Mouse (Mus musculus) megakaryocyte progenitor cell, adult 5-6 weeks (primary cell): ENCODE results near the gene Olfr155. TPM values are rescaled to one million over a fixed set of nuclear protein-coding genes. Genes with fewer than 3 reads are reported as not detected.

Experiments used
- ATAC-seq: replicated peaks from 2 replicates; pipeline ENCODE4 v1.8.0; 2016; ENCODE audit warnings: mild to moderate bottlenecking, moderate TSS enrichment, inconsistent platforms; ENCODE audit not compliant: poor library complexity
- total RNA-seq, 2 experiments: library from RNA; stranded (forward) in 1 of 2; stranded (reverse) in 1 of 2; fragments of 157-497, 149-512 nt in 1 of 2; fragments of 200-1000 nt in 1 of 2; gene quantifications; 2 replicates each; pipeline versions ENCODE4 v1.2.3 to v1.2.4; 2015 to 2017

Gene Olfr155
- total RNA-seq, 2 experiments from 2014 or later = not detected

DNA sequence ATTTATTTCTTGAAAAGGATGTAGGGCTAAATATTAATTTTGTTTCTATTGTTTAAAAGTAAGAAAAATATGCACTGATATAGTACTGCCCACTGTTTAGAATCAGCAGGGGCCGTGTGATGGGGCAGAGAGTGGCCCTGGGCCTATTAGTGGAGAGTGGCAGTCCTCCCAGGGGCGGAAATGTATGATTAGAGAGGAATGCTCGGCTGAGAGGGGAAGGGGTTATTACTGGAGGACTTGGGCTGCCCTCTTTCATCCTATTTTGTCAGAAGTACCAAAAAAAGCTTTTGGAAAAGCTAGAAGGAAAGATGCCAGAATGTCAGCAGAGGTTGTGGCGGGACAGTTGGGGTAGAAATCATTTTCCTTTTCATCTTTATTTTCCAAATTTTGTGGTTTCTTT lies 32.8 kb downstream of the Olfr155 start:
- no peak for ATAC-seq

DNA sequence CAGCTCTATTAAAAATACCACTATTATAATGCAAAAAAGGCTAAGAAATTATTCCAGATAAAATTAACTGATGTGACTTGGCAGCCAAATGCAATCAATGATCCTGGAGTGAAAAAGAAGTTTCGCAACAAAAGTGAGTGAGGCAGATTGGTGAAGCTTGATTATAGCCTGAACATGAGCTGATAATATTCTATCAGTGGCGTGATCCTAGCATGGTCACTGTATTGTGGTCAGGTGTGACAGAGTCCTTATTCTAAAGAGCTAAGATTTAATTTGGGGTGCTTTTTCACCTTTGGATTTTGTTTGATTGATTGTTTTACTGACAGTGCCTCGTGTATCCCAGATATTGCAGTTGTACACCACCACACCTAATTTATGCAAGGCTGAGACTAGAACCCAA lies 39.9 kb downstream of the Olfr155 start:
- ATAC-seq = no peak

DNA sequence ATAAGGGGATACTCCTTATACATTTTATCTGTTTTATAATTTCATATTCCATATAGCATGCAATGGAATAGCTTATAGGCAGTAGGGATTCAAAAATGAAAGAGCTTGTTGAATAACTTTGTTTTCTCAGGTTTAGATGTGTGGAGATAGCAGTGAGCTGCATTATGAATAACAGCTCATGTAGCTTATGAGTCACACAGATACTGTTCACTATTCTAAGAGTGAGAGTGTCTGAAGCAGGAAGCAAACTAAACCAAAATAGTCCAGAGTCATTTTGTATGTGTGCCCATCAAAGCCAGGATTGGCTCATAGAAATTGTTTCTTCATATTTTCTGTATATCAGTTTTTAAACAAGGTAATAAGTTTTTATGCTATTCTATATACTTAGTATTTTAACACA lies 45.8 kb downstream of the Olfr155 start:
- no peak for ATAC-seq

- peak; percentile 66 for ATAC-seq
Observed at GRCm38 (mm10) chr4:43899197-43899596, 47.8 kb downstream of the Olfr155 start.

GRCm38 (mm10) chr4:43903690-43904089 lies 52.3 kb downstream of the Olfr155 start:
- ATAC-seq = 0 out of 2 replicates have a peak, but pooled peaks have one; percentile 38

DNA sequence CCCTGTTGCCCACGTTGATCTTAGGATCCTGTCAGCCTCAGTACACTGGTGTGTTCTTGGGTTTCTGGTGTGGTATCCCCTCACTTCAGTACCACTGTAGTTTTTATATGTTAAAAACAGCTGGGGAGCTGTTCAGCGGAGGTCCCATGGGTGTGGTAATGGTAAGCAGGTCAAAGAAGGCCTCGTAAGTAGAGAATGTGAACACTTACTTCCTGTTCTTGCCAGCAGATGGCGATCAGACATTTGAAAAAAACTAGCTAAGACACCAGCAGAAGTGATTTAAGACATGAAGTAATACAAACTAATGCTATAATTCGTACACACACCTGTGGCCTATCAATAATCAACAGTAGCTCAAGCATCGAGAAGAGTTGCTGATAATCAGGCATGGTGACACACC lies 55.1 kb downstream of the Olfr155 start:
- ATAC-seq = peak; percentile 91

Other genes with a start within 250 kb of the Olfr155 start
- 0.30 and 1.4 TPM in 2 replicates for gene Npr2, start 219.6 kb upstream of the Olfr155 start, total RNA-seq (2015)
- 0.21 and 1.3 TPM in 2 replicates for gene Npr2, start 219.6 kb upstream of the Olfr155 start, total RNA-seq (2017)
- 0.22 TPM in 1 of 2 replicates, not detected in the other for gene Spag8, start 198.0 kb upstream of the Olfr155 start, total RNA-seq (2015)
- 0.71 TPM in 1 of 2 replicates, not detected in the other for gene Spag8, start 198.0 kb upstream of the Olfr155 start, total RNA-seq (2017)
- 36.5 and 52.7 TPM in 2 replicates for gene Hint2, start 195.1 kb upstream of the Olfr155 start, total RNA-seq (2015)
- 43.1 and 58.6 TPM in 2 replicates for gene Hint2, start 195.1 kb upstream of the Olfr155 start, total RNA-seq (2017)
- 0.47 and 0.95 TPM in 2 replicates for gene Tmem8b, start 182.6 kb upstream of the Olfr155 start, total RNA-seq (2015)
- gene Tmem8b, start 182.6 kb upstream of the Olfr155 start, total RNA-seq (2017) = 0.25 and 0.61 TPM in 2 replicates
- gene Fam221b, start 182.4 kb upstream of the Olfr155 start, total RNA-seq (2015) = 0.07 TPM in 2 replicates
- gene Fam221b, start 182.4 kb upstream of the Olfr155 start, total RNA-seq (2017) = 0.44 and 0.62 TPM in 2 replicates
- not detected in 2 replicates for gene Olfr70, start 150.8 kb upstream of the Olfr155 start, total RNA-seq (2015)
- not detected in 2 replicates for gene Olfr70, start 150.8 kb upstream of the Olfr155 start, total RNA-seq (2017)
- not detected in 2 replicates for gene Olfr71, start 141.3 kb upstream of the Olfr155 start, total RNA-seq (2015)
- gene Olfr71, start 141.3 kb upstream of the Olfr155 start, total RNA-seq (2017) = not detected in 2 replicates
- gene Hrct1, start 124.4 kb upstream of the Olfr155 start, total RNA-seq (2015) = not detected in 2 replicates
- not detected in 2 replicates for gene Hrct1, start 124.4 kb upstream of the Olfr155 start, total RNA-seq (2017)
- not detected in 2 replicates for gene Spaar, start 121.5 kb upstream of the Olfr155 start, total RNA-seq (2015)
- not detected in 2 replicates for gene Spaar, start 121.5 kb upstream of the Olfr155 start, total RNA-seq (2017)
- gene Olfr159, start 80.6 kb upstream of the Olfr155 start, total RNA-seq (2015) = not detected in 2 replicates
- gene Olfr159, start 80.6 kb upstream of the Olfr155 start, total RNA-seq (2017) = not detected in 2 replicates
- not detected in 2 replicates for gene Olfr156, start 27.7 kb upstream of the Olfr155 start, total RNA-seq (2015)
- gene Olfr156, start 27.7 kb upstream of the Olfr155 start, total RNA-seq (2017) = not detected in 2 replicates
- not detected in 2 replicates for gene Olfr157, start 11.4 kb upstream of the Olfr155 start, total RNA-seq (2015)
- gene Olfr157, start 11.4 kb upstream of the Olfr155 start, total RNA-seq (2017) = not detected in 2 replicates
- gene Reck, start 24.0 kb downstream of the Olfr155 start, total RNA-seq (2015) = 1.5 and 1.8 TPM in 2 replicates
- 1.1 and 4.4 TPM in 2 replicates for gene Reck, start 24.0 kb downstream of the Olfr155 start, total RNA-seq (2017)
- gene Glipr2, start 105.8 kb downstream of the Olfr155 start, total RNA-seq (2015) = 12.6 and 14.7 TPM in 2 replicates
- 18.0 and 19.4 TPM in 2 replicates for gene Glipr2, start 105.8 kb downstream of the Olfr155 start, total RNA-seq (2017)
- not detected in 2 replicates for gene Ccin, start 131.9 kb downstream of the Olfr155 start, total RNA-seq (2015)
- gene Ccin, start 131.9 kb downstream of the Olfr155 start, total RNA-seq (2017) = not detected in 2 replicates
- 302 and 347 TPM in 2 replicates for gene Clta, start 152.9 kb downstream of the Olfr155 start, total RNA-seq (2015)
- 439 and 441 TPM in 2 replicates for gene Clta, start 152.9 kb downstream of the Olfr155 start, total RNA-seq (2017)
- gene Gne, start 232.6 kb downstream of the Olfr155 start, total RNA-seq (2015) = 24.5 and 28.2 TPM in 2 replicates
- gene Gne, start 232.6 kb downstream of the Olfr155 start, total RNA-seq (2017) = 32.7 and 33.6 TPM in 2 replicates